Mouse (Mus musculus): ENCODE data around the gene Spdye4a. TPM values are rescaled to one million over a fixed set of nuclear protein-coding genes. Genes with fewer than 3 reads are reported as not detected.

Gene Spdye4a
- polyA plus RNA-seq, 1 experiment from 2014 or later, result not detected

DNA sequence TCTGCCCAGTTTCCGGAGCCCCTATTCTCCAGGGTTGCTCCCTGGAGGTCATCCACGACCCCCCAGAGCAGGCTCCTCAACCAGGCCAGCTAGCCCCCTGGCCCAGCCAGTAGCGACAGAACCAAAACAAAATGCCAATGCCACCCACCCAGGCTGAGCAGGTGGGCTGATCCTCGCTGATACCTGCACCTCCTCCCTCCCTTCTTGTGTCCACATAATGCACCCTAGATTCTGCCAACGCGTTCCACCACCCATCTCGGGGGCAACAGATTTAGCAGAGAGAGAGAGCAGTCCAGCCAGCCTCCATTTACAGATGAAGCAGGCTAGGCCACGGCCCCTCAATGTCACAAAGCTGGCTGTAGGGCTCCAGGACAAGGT is 42.3 kb upstream of the Spdye4a start:
- H3K27me3 ChIP-seq (ENCODE audit: insufficient read depth, low read length), result no peaks in the 10 kb centered on the region
- H3K9ac ChIP-seq, result peak overlapping the region; percentile 85
- peaks cover 5% of the 10 kb centered on the region; the same call in 1 of the 2 replicates for H3K4me1 ChIP-seq (ENCODE audit: insufficient read depth)
- no peaks in the 10 kb centered on the region for H3K36me3 ChIP-seq (ENCODE audit: insufficient read depth)
- DNase-seq, result no peak
- H3K4me2 ChIP-seq, result peak overlapping the region; percentile 94
- ATAC-seq (ENCODE audit: insufficient read depth), result peak; percentile 6; the same call in 1 of the 2 replicates
- TF ChIP-seq CTCF (IDR thresholded peaks at IDR 0.05; ENCODE audit: low read depth), result no peak
- 29% methylated on average over 8 of the region's 8 CpGs for WGBS
- peak overlapping the region; percentile 88 for H3K4me3 ChIP-seq (ENCODE audit: low read depth, low read length)
- H3K27ac ChIP-seq (ENCODE audit: low read depth), result peak overlapping the region; percentile 65; the same call in 1 of the 2 replicates
- no peaks in the 10 kb centered on the region for H3K9me3 ChIP-seq (ENCODE audit: low read depth, low read length)

DNA sequence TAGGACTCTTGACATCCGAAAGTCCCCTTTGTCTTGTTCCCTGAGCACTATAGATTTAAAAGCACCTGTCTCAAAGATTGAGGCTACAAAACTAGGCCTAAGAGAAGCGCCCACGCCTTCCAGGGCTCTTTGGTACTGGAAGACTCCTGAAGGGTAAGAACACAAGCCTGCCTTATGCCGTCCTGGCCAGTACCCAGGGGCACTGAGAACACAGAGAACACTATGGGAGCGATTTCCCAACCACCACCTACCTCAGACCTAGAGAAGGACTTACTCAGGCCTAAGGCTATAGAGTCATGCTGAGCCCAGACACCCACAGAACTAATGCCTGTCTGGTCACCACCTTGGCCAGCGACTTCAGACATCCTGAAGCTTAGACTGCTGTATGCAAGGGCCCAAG is 40.1 kb upstream of the Spdye4a start:
- Histone ChIP-seq H3K9me3 (ENCODE audit: low read depth, low read length) (no peaks in the 10 kb centered on the region), H3K27ac (ENCODE audit: low read depth) (no peak overlapping the region), H3K4me3 (ENCODE audit: low read depth, low read length) (no peak overlapping the region), H3K4me1 (ENCODE audit: insufficient read depth) (peaks cover 5% of the 10 kb centered on the region; the same call in 1 of the 2 replicates), H3K4me2 (no peak overlapping the region), H3K36me3 (ENCODE audit: insufficient read depth) (peaks cover 20% of the 10 kb centered on the region; the same call in 1 of the 2 replicates), H3K9ac (no peak overlapping the region), H3K27me3 (ENCODE audit: insufficient read depth, low read length) (no peaks in the 10 kb centered on the region)
- WGBS, result 87% methylated on average over 6 of the region's 6 CpGs
- DNase-seq (no peak), ATAC-seq (ENCODE audit: insufficient read depth) (no peak)
- no peak for TF ChIP-seq CTCF (IDR thresholded peaks at IDR 0.05; ENCODE audit: low read depth)

DNA sequence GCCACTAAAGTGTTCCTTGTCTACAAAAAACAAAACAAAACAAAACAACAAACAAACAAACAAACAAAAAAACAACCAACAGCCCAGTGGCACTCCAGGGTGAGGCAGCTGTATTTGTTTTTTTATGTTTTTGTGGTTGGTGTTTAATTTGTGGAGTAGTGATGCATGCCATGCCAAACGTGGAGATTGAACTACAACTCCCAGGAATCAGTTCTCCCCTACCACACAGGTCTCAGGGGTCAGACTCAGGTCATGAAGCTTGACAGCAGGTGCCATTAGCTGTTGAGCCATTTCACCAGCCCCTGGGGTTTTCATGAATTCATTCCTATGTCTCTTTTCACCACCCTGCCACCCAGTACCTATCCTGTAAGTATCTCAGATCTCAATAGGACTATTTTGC is 38.7 kb upstream of the Spdye4a start:
- Histone ChIP-seq H3K27ac (ENCODE audit: low read depth) (no peak overlapping the region), H3K4me2 (no peak overlapping the region), H3K9ac (no peak overlapping the region), H3K4me3 (ENCODE audit: low read depth, low read length) (no peak overlapping the region), H3K4me1 (ENCODE audit: insufficient read depth) (peaks cover 3% of the 10 kb centered on the region; the same call in 1 of the 2 replicates), H3K9me3 (ENCODE audit: low read depth, low read length) (no peaks in the 10 kb centered on the region), H3K27me3 (ENCODE audit: insufficient read depth, low read length) (no peaks in the 10 kb centered on the region), H3K36me3 (ENCODE audit: insufficient read depth) (peaks cover 27% of the 10 kb centered on the region; the same call in 1 of the 2 replicates)
- no peak for TF ChIP-seq CTCF (IDR thresholded peaks at IDR 0.05; ENCODE audit: low read depth)
- DNase-seq (no peak), ATAC-seq (ENCODE audit: insufficient read depth) (no peak)
- 48% methylated on average over 1 of the region's 1 CpGs for WGBS

DNA sequence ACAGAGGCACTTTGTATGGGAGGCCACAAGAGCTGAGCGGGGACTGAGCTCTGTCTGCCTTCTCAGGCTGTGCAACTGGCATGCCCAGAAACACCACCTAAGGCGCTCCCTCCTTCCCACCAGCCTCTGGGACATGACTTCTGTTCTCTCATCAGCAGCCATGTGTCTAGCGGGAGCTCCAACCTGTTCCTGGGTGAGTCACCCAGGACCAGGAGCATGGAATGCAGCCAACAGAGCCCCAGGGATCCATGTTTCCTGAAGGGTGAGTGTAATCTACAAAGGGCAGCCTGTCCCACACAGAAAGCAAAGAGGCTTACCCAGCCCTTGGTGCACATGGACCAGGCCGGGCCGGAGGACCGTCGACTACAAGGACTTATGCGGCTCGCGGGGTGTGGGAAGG is 38.0 kb upstream of the Spdye4a start:
- no peak for TF ChIP-seq CTCF (IDR thresholded peaks at IDR 0.05; ENCODE audit: low read depth)
- no peak for DNase-seq
- peaks cover 34% of the 10 kb centered on the region; the same call in 1 of the 2 replicates for H3K36me3 ChIP-seq (ENCODE audit: insufficient read depth)
- no peak overlapping the region for H3K9ac ChIP-seq
- ATAC-seq (ENCODE audit: insufficient read depth), result no peak
- 86% methylated on average over 10 of the region's 10 CpGs for WGBS
- H3K4me2 ChIP-seq, result no peak overlapping the region
- no peaks in the 10 kb centered on the region for H3K27me3 ChIP-seq (ENCODE audit: insufficient read depth, low read length)
- H3K9me3 ChIP-seq (ENCODE audit: low read depth, low read length), result no peaks in the 10 kb centered on the region
- H3K4me3 ChIP-seq (ENCODE audit: low read depth, low read length), result no peak overlapping the region
- no peaks in the 10 kb centered on the region for H3K4me1 ChIP-seq (ENCODE audit: insufficient read depth)
- H3K27ac ChIP-seq (ENCODE audit: low read depth), result no peak overlapping the region

DNA sequence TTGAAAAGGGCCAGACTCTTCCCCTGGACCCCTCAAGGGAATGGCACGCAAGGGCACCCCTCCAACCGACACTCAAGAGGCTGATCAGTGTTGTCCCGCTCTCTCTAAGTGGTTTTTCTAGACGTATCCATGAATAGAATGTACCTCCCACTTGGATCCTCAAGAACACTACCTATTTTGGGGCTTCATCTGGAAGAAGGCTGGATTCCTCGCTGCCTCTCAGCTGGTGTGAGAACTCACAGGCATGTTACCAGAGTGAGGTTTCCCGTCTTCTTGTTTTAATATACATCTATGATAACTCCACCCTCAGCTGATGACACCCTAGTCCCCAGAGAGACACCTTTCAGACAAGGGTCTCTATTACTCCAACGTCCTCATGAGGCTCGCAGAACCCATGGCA is 34.9 kb upstream of the Spdye4a start:
- 88% methylated on average over 8 of the region's 8 CpGs for WGBS
- TF ChIP-seq CTCF (IDR thresholded peaks at IDR 0.05; ENCODE audit: low read depth), result no peak
- H3K9me3 ChIP-seq (ENCODE audit: low read depth, low read length), result no peaks in the 10 kb centered on the region
- no peak overlapping the region for H3K27ac ChIP-seq (ENCODE audit: low read depth)
- H3K9ac ChIP-seq, result no peak overlapping the region
- H3K4me2 ChIP-seq, result no peak overlapping the region
- no peaks in the 10 kb centered on the region for H3K4me1 ChIP-seq (ENCODE audit: insufficient read depth)
- ATAC-seq (ENCODE audit: insufficient read depth), result no peak
- DNase-seq, result no peak
- H3K36me3 ChIP-seq (ENCODE audit: insufficient read depth), result peaks cover 43% of the 10 kb centered on the region; the same call in 1 of the 2 replicates
- peaks cover 17% of the 10 kb centered on the region; the same call in 1 of the 2 replicates for H3K27me3 ChIP-seq (ENCODE audit: insufficient read depth, low read length)
- no peak overlapping the region for H3K4me3 ChIP-seq (ENCODE audit: low read depth, low read length)

DNA sequence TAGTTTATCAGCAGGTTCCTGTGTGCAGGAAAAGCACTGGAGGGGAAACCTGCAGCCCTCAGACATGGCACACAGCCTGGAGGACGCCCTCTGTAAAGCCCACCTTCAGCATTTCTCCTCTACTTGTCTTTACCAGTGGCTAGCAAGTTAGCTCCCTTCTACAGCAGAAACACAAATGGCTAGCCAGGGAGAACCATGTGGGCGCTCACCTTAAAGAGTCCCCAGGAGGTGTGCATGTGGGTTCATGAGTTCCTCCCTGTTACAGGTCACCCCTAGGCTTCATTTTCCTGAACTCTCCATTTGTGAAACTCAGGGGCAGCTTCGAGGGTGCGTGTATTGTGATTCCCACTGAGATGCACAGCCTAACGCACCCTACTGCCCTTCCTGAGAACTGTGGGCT is 29.1 kb upstream of the Spdye4a start:
- WGBS, result 85% methylated on average over 5 of the region's 5 CpGs
- Histone ChIP-seq H3K4me1 (ENCODE audit: insufficient read depth) (no peaks in the 10 kb centered on the region), H3K36me3 (ENCODE audit: insufficient read depth) (peaks cover 27% of the 10 kb centered on the region; the same call in 1 of the 2 replicates), H3K4me2 (no peak overlapping the region), H3K9ac (no peak overlapping the region), H3K27ac (ENCODE audit: low read depth) (no peak overlapping the region), H3K4me3 (ENCODE audit: low read depth, low read length) (no peak overlapping the region), H3K9me3 (ENCODE audit: low read depth, low read length) (no peaks in the 10 kb centered on the region), H3K27me3 (ENCODE audit: insufficient read depth, low read length) (peaks cover 75% of the 10 kb centered on the region)
- ATAC-seq (ENCODE audit: insufficient read depth) (no peak), DNase-seq (no peak)
- TF ChIP-seq CTCF (IDR thresholded peaks at IDR 0.05; ENCODE audit: low read depth), result no peak

DNA sequence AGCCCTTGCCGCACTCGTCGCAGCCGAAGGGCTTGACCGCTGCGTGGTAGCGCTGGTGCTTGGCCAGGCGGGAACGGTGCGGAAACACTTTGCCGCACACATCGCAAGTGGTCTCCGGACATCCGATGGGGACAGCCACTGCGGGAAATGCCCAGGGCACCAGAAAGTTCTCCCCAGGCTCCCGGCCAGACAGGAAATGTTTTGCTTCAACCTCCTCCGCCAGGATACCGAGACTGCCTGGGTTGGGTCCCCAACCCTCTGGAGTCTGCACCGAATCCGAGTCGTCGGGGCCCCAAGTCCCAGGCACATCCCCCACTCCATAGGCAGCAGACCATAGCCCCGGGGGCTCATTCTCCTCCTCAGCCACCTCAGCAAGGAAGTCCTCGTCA is 28.4 kb upstream of the Spdye4a start:
- TF ChIP-seq CTCF (IDR thresholded peaks at IDR 0.05; ENCODE audit: low read depth), result no peak
- WGBS, result 28% methylated on average over 24 of the region's 24 CpGs
- no peaks in the 10 kb centered on the region for H3K4me1 ChIP-seq (ENCODE audit: insufficient read depth)
- H3K36me3 ChIP-seq (ENCODE audit: insufficient read depth), result peaks cover 21% of the 10 kb centered on the region; the same call in 1 of the 2 replicates
- DNase-seq (peak; percentile 22), ATAC-seq (ENCODE audit: insufficient read depth) (no peak)
- peaks cover 75% of the 10 kb centered on the region for H3K27me3 ChIP-seq (ENCODE audit: insufficient read depth, low read length)
- H3K27ac ChIP-seq (ENCODE audit: low read depth), result no peak overlapping the region
- no peak overlapping the region for H3K9ac ChIP-seq
- H3K9me3 ChIP-seq (ENCODE audit: low read depth, low read length), result no peaks in the 10 kb centered on the region
- H3K4me3 ChIP-seq (ENCODE audit: low read depth, low read length), result peak overlapping the region; percentile 45
- peak overlapping the region; percentile 11; the same call in 1 of the 2 replicates for H3K4me2 ChIP-seq
